Mouse (Mus musculus): Measurements from ENCODE around the gene A830031A19Rik. TPM values are rescaled to one million over a fixed set of nuclear protein-coding genes. Genes with fewer than 3 reads are reported as not detected.
A peak's percentile ranks its signal among the peaks of the same experiment; 100 is the strongest.

A830031A19Rik gene
- polyA plus RNA-seq, 1 experiment from 2014 or later = not detected

GRCm38 (mm10) chr11:24049226-24050031 is 25.4 kb downstream of the A830031A19Rik start:
- WGBS = 4% methylated on average over 28 of the region's 28 CpGs
- ATAC-seq (ENCODE audit: insufficient number of reproducible peaks, insufficient read depth, low FRiP score, low TSS enrichment, low read depth) = peak; percentile 82; the same call in 1 of the 2 replicates
- Histone ChIP-seq H3K36me3 (no peaks in the 10 kb centered on the region), H3K4me3 (peak overlapping the region; percentile 53), H3K4me1 (peaks cover 9% of the 10 kb centered on the region), H3K27ac (peak overlapping the region; percentile 57; the same call in 1 of the 2 replicates), H3K9me3 (no peaks in the 10 kb centered on the region), H3K27me3 (no peaks in the 10 kb centered on the region), H3K4me2 (peak overlapping the region; percentile 64), H3K9ac (peak overlapping the region; percentile 78)

- no peak overlapping the region for H3K9ac ChIP-seq
- WGBS = 67% methylated on average over 6 of the region's 6 CpGs
- no peaks in the 10 kb centered on the region for H3K9me3 ChIP-seq
- no peaks in the 10 kb centered on the region for H3K27me3 ChIP-seq
- no peak for ATAC-seq (ENCODE audit: insufficient number of reproducible peaks, insufficient read depth, low FRiP score, low TSS enrichment, low read depth)
- no peak overlapping the region for H3K27ac ChIP-seq
- H3K4me1 ChIP-seq = no peaks in the 10 kb centered on the region
- no peaks in the 10 kb centered on the region for H3K36me3 ChIP-seq
- no peak overlapping the region for H3K4me3 ChIP-seq
- H3K4me2 ChIP-seq = no peak overlapping the region
Observed at GRCm38 (mm10) chr11:24044025-24044424, 30.8 kb downstream of the A830031A19Rik start.

DNA sequence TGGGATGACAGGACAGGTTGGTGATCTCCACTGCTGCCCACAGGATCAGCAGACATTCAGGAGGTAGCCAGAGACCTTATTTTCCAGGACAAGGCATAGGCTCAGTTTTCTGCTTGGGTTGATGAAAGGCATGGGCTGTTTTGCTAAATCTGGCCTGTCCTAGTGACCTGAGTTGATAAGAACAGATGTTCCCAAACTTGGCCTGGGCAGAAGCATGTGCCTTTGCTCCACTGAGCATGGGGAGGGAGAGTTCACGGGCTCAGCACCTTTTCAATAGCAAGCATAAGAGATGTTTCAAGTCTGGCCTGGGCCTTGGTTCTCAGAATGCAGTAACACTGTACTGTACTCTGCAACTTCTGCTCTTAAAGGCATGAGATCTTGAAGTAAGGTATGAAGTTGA is 54.1 kb downstream of the A830031A19Rik start:
- Histone ChIP-seq H3K4me1 (no peaks in the 10 kb centered on the region), H3K9ac (no peak overlapping the region), H3K27me3 (no peaks in the 10 kb centered on the region), H3K4me3 (no peak overlapping the region), H3K4me2 (no peak overlapping the region), H3K27ac (no peak overlapping the region), H3K9me3 (no peaks in the 10 kb centered on the region), H3K36me3 (no peaks in the 10 kb centered on the region)
- WGBS = 78% methylated on average over 1 of the region's 1 CpGs
- ATAC-seq (ENCODE audit: insufficient number of reproducible peaks, insufficient read depth, low FRiP score, low TSS enrichment, low read depth) = no peak

DNA sequence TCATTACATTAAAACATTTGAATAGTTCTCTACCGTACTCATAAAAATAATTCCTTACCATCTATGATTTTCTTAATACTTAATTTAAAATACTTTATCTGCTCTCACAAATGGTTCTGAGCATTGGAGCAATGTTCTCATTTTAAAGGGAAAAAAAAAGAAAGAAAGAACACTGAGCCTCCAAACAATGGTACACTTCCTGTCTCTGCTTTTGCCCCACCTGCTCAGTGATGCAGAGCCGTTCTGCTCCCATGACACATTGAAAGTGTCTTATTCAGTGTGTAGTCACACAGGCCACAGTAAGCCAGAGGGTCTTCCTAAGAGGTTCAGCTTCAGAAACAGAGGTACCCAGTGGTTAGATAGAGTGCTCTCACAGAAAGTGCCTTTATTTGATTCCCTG is 56.1 kb downstream of the A830031A19Rik start:
- WGBS = 69% methylated on average over 2 of the region's 2 CpGs
- Histone ChIP-seq H3K27ac (no peak overlapping the region), H3K4me3 (no peak overlapping the region), H3K27me3 (no peaks in the 10 kb centered on the region), H3K4me2 (no peak overlapping the region), H3K36me3 (no peaks in the 10 kb centered on the region), H3K9ac (no peak overlapping the region), H3K4me1 (0 out of 2 replicates have a peak, but pooled peaks cover 1% of the 10 kb centered on the region), H3K9me3 (no peaks in the 10 kb centered on the region)
- ATAC-seq (ENCODE audit: insufficient number of reproducible peaks, insufficient read depth, low FRiP score, low TSS enrichment, low read depth) = no peak

- Histone ChIP-seq H3K4me1 (peaks cover 8% of the 10 kb centered on the region), H3K27ac (no peak overlapping the region), H3K9ac (no peak overlapping the region), H3K4me2 (no peak overlapping the region), H3K36me3 (no peaks in the 10 kb centered on the region), H3K4me3 (no peak overlapping the region), H3K9me3 (no peaks in the 10 kb centered on the region), H3K27me3 (no peaks in the 10 kb centered on the region)
- WGBS = 32% methylated on average over 2 of the region's 2 CpGs
- ATAC-seq (ENCODE audit: insufficient number of reproducible peaks, insufficient read depth, low FRiP score, low TSS enrichment, low read depth) = no peak
Observed at GRCm38 (mm10) chr11:24016647-24017179, 58.1 kb downstream of the A830031A19Rik start.

- H3K4me2 ChIP-seq = no peak overlapping the region
- H3K9ac ChIP-seq = no peak overlapping the region
- 82% methylated on average over 3 of the region's 3 CpGs for WGBS
- H3K27me3 ChIP-seq = no peaks in the 10 kb centered on the region
- H3K4me3 ChIP-seq = no peak overlapping the region
- peaks cover 8% of the 10 kb centered on the region for H3K4me1 ChIP-seq
- no peak for ATAC-seq (ENCODE audit: insufficient number of reproducible peaks, insufficient read depth, low FRiP score, low TSS enrichment, low read depth)
- H3K27ac ChIP-seq = no peak overlapping the region
- H3K9me3 ChIP-seq = no peaks in the 10 kb centered on the region
- no peaks in the 10 kb centered on the region for H3K36me3 ChIP-seq
Observed at GRCm38 (mm10) chr11:24016049-24016448, 58.8 kb downstream of the A830031A19Rik start.

DNA sequence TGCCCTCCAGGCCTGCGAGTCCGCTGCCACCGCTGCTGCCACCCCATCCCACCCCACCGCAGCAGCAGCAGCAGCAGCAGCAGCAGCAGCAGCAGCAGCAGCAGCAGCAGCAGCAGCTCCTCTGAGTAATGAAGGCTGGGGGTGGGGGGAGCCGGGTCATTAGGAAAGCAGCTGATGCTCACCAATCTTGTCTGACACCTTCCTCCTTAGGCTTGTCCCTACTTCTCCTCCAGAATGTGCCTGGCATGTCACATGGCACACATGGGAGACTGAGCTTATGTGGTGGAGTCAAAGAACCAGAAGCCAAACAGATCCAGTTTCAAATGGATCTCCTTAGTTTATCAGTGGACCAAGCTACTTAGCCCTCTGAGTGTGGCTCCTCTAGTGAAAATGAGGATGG is 60.2 kb downstream of the A830031A19Rik start:
- peaks cover 8% of the 10 kb centered on the region for H3K4me1 ChIP-seq
- no peak overlapping the region for H3K9ac ChIP-seq
- 64% methylated on average over 5 of the region's 5 CpGs for WGBS
- no peak overlapping the region for H3K27ac ChIP-seq
- H3K4me2 ChIP-seq = no peak overlapping the region
- no peaks in the 10 kb centered on the region for H3K27me3 ChIP-seq
- H3K36me3 ChIP-seq = no peaks in the 10 kb centered on the region
- ATAC-seq (ENCODE audit: insufficient number of reproducible peaks, insufficient read depth, low FRiP score, low TSS enrichment, low read depth) = no peak
- no peaks in the 10 kb centered on the region for H3K9me3 ChIP-seq
- no peak overlapping the region for H3K4me3 ChIP-seq

DNA sequence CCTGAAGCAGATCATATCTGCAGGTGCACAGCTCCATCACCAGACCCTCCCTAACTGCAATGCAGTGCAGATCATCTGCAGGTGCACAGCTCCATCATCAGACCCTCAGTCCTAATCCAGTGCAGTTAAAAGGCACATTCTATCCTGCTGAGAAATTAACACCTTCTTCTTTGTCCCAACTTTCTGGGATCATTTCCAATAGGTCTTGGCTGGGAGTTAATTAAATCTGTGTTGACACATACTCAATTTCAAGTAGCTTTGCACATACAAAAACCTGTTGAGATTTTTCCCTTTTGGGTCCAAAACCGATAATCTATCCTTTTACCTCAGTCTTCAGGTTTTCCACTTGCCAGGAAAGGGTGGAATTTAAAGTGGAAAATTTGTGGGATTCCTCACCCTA is 62.6 kb downstream of the A830031A19Rik start:
- H3K9ac ChIP-seq = no peak overlapping the region
- H3K27me3 ChIP-seq = no peaks in the 10 kb centered on the region
- no peaks in the 10 kb centered on the region for H3K9me3 ChIP-seq
- H3K36me3 ChIP-seq = no peaks in the 10 kb centered on the region
- H3K4me2 ChIP-seq = no peak overlapping the region
- no peak overlapping the region for H3K27ac ChIP-seq
- no peak for ATAC-seq (ENCODE audit: insufficient number of reproducible peaks, insufficient read depth, low FRiP score, low TSS enrichment, low read depth)
- WGBS = 85% methylated on average over 1 of the region's 1 CpGs
- H3K4me1 ChIP-seq = peaks cover 8% of the 10 kb centered on the region
- H3K4me3 ChIP-seq = no peak overlapping the region

- H3K4me3 ChIP-seq = no peak overlapping the region
- 84% methylated on average over 5 of the region's 5 CpGs for WGBS
- H3K9me3 ChIP-seq = no peaks in the 10 kb centered on the region
- no peak overlapping the region for H3K27ac ChIP-seq
- H3K4me1 ChIP-seq = peaks cover 8% of the 10 kb centered on the region
- H3K4me2 ChIP-seq = no peak overlapping the region
- H3K27me3 ChIP-seq = no peaks in the 10 kb centered on the region
- no peaks in the 10 kb centered on the region for H3K36me3 ChIP-seq
- H3K9ac ChIP-seq = no peak overlapping the region
- ATAC-seq (ENCODE audit: insufficient number of reproducible peaks, insufficient read depth, low FRiP score, low TSS enrichment, low read depth) = no peak
Observed at GRCm38 (mm10) chr11:24008976-24009375, 65.9 kb downstream of the A830031A19Rik start.

- H3K4me2 ChIP-seq = no peak overlapping the region
- H3K9me3 ChIP-seq = no peaks in the 10 kb centered on the region
- peaks cover 1% of the 10 kb centered on the region for H3K4me1 ChIP-seq
- H3K27me3 ChIP-seq = no peaks in the 10 kb centered on the region
- no peak for ATAC-seq (ENCODE audit: insufficient number of reproducible peaks, insufficient read depth, low FRiP score, low TSS enrichment, low read depth)
- no peak overlapping the region for H3K9ac ChIP-seq
- WGBS = 36% methylated on average over 5 of the region's 5 CpGs
- no peak overlapping the region for H3K27ac ChIP-seq
- no peaks in the 10 kb centered on the region for H3K36me3 ChIP-seq
- no peak overlapping the region for H3K4me3 ChIP-seq
Observed at GRCm38 (mm10) chr11:24008244-24008643, 66.6 kb downstream of the A830031A19Rik start.

- Histone ChIP-seq H3K4me2 (no peak overlapping the region), H3K27me3 (no peaks in the 10 kb centered on the region), H3K27ac (no peak overlapping the region), H3K4me3 (no peak overlapping the region), H3K4me1 (no peaks in the 10 kb centered on the region; the same call in 1 of the 2 replicates), H3K9me3 (no peaks in the 10 kb centered on the region), H3K9ac (no peak overlapping the region), H3K36me3 (no peaks in the 10 kb centered on the region)
- 79% methylated on average over 15 of the region's 15 CpGs for WGBS
- ATAC-seq (ENCODE audit: insufficient number of reproducible peaks, insufficient read depth, low FRiP score, low TSS enrichment, low read depth) = no peak
Observed at GRCm38 (mm10) chr11:24005445-24006156, 69.3 kb downstream of the A830031A19Rik start.

DNA sequence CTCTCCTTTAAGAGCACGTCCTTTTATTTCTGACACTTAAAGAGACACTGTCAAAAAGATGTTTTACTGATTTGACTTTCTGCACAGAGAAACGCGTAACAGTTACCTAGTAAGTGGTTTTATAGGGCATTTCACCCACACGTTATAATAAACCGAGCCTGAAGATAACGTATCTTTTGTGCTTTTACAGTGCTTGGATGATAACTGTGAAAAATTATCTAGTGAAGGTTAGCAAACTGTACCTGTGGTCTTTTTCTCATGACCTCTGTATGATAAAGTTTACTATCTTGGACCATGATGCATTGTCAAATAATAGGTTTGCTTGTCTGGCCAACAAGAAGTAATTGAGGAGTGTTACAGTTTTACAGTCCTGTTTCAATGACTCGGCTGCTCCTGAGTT is 74.2 kb downstream of the A830031A19Rik start:
- Histone ChIP-seq H3K27ac (no peak overlapping the region), H3K27me3 (no peaks in the 10 kb centered on the region), H3K4me3 (no peak overlapping the region), H3K4me1 (no peaks in the 10 kb centered on the region), H3K9ac (no peak overlapping the region), H3K36me3 (no peaks in the 10 kb centered on the region), H3K9me3 (no peaks in the 10 kb centered on the region), H3K4me2 (no peak overlapping the region)
- WGBS = 89% methylated on average over 7 of the region's 7 CpGs
- ATAC-seq (ENCODE audit: insufficient number of reproducible peaks, insufficient read depth, low FRiP score, low TSS enrichment, low read depth) = no peak

Measured in embryonic facial prominence, embryonic 13.5 days (tissue).